Mouse (Mus musculus): ENCODE measurements at regions not wholly inside any gene's neighbourhood (a gene's known extent, or its start where the extent isn't known, plus 50 kb on each side); places are given as distances from the start of the nearest gene placed in this dataset.
A peak's percentile ranks its signal among the peaks of the same experiment; 100 is the strongest.

- peak; percentile 70 for DNase-seq (ENCODE audit: low read depth, low spot score)
Observed at GRCm38 (mm10) chr7:136765026-136765425, 129.4 kb upstream of the Mgmt start.

GRCm38 (mm10) chr7:136767231-136767630 lies 127.2 kb upstream of the Mgmt start:
- no peak for DNase-seq (ENCODE audit: low read depth, low spot score)

DNA sequence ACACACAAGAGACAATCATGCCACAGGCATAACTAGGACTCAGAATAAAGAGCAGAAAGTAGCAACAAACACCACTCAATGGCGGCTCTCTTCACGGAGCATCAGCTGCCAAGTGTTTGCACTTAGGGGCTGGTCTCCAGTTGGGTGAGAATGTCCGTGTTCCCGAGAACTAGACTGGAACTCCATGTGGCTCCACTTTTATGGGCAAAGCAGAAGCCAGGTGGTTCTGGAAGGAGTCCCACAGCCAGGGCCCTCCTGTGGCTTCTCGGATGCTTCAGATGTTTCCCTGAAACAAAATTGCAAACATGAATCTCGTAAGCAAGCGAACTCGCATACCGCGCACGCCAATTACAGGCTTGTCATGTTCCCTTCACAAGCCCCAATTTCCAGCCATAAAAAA lies 113.7 kb upstream of the Mgmt start:
- DNase-seq (ENCODE audit: low read depth, low spot score), result no peak

DNA sequence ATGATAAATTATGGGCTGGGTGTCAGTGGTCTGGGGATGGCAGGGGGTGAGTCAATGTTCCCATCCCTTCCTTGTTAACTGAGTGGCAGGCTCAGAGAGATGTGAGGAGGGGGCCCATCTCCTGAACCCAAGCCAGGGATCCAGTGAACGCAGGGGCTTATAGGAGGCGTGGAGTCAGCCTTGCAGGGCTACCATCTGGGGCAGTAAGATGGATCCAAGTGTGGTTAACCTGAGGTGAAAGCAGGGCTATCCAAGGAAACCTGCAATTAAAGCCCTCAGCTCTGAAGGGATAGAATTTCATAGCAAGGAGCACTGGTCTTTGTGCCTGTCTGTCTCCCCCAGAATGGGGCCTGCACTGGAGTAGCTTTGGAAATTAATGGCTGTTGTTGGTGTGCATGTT lies 103.3 kb upstream of the Mgmt start:
- DNase-seq (ENCODE audit: low read depth, low spot score), result no peak

DNA sequence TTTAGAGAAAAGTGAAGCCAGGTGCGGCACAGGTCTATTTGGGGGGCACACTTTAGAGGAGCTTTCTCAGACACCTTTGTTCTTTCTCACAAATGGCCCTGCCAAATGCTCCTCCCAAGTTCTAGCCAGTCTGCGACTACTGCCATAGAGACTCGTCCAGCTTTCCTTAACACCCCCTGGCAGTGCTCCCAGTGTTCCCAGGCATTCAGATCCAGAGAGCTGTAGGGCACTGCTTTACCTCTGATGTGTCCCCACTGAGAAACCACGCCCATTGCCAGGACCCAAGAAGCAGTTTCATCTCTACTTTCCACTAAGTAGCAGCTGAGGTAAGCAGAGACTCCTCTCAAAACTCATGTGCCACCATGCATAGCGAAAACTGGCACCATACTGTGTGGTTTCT lies 102.3 kb upstream of the Mgmt start:
- DNase-seq (ENCODE audit: low read depth, low spot score), result no peak

- no peak for DNase-seq (ENCODE audit: low read depth, low spot score)
Observed at GRCm38 (mm10) chr7:136796415-136796814, 98.0 kb upstream of the Mgmt start.

DNA sequence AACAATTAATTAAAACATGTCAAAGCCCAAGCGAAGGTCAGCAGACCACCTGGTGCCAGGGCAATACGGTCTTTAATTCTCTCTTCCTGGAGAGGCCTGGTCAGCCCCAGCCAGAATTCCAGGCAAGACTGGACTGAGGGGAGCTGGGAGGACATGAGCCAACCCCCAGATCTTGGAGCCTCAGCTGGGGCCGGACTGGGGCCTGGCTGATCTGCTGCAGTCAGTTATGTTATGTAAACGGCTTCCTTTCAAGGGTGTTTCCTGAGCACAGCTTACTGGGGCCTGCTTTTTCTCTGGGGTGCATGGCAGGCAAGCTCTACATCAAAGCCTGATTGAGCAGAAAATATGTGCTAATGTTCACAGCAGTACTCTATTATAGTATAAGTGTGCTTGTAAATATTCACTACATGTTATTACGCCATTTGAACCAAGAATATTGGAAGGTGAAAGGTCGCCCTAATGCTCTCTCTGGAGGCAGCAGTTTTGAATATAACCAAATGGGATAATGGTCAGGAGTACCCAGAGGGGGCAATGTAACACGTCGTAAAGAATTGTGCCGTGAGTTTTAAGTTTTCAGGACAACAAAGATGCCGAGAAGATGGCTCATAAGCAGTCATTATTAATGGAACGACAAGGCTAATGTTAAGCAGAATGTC lies 96.5 kb upstream of the Mgmt start:
- DNase-seq (ENCODE audit: low read depth, low spot score), result no peak

GRCm38 (mm10) chr7:136798605-136799004 lies 95.8 kb upstream of the Mgmt start:
- DNase-seq (ENCODE audit: low read depth, low spot score), result no peak

- no peak for DNase-seq (ENCODE audit: low read depth, low spot score)
Observed at GRCm38 (mm10) chr7:136807101-136807500, 87.3 kb upstream of the Mgmt start.

- DNase-seq (ENCODE audit: low read depth, low spot score), result peak; percentile 49
Observed at GRCm38 (mm10) chr7:136807968-136808367, 86.4 kb upstream of the Mgmt start.

DNA sequence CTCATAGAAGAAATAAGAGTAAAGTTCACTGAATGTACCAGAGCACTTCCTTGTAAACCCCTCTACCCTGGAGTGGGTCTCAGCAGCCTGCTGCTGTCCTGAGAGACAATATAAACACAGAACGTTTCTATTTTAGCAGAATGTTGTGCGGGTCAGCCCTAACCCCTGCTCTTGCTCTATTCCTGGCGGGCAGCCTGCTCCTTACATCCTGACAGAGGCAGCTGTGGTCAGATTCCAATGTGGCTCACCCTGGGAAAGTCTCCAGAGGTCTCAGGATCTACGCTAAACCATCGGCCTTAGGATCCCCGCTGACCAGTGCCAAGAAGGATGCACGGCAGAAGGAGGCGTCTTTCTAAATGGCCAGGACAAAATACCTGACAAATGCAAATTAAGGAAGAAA lies 84.8 kb upstream of the Mgmt start:
- DNase-seq (ENCODE audit: low read depth, low spot score), result no peak

- peak; percentile 65 for DNase-seq (ENCODE audit: low read depth, low spot score)
Observed at GRCm38 (mm10) chr7:136813691-136814325, 80.6 kb upstream of the Mgmt start.

- DNase-seq (ENCODE audit: low read depth, low spot score), result no peak
Observed at GRCm38 (mm10) chr7:136814751-136815150, 79.7 kb upstream of the Mgmt start.

DNA sequence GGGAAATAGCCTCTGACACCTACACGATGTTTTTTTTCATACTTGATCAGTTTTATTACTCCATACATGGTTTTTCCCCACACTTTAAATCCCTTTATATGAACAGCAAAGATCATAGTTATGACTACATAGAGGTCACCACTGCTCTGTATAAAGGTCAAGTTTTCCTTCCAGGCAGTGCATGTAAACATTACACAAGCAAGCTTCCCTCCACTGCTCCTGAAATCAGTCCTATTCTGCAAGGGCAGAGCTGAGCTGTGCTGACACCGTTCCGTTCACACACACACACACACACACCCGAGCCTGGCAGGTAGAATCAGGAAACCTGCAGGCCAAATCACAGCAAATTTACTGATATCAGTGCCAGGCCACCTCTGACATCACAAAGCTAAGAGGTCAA lies 74.1 kb upstream of the Mgmt start:
- no peak for DNase-seq (ENCODE audit: low read depth, low spot score)

DNA sequence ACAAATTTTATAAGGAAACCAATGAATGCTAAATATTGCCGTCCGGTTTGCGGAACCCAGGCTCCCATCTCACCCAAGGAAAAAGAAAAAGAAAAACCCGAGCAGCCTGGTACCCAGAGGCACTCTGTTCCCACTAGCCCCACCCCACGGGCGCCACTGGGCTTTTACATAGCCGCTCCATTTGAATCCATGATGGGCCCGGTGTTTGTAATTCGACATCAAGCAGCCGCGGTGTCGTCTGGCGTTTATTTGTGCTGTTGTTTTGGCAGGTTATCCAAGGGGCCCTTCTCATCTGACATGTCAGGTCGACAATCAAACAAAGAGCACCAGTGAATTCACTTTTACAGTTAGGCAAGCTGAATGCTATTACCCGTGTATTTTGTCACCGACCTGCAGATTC lies 68.8 kb upstream of the Mgmt start:
- no peak for DNase-seq (ENCODE audit: low read depth, low spot score)

- DNase-seq (ENCODE audit: low read depth, low spot score), result no peak
Observed at GRCm38 (mm10) chr7:136829621-136830313, 64.6 kb upstream of the Mgmt start.

DNA sequence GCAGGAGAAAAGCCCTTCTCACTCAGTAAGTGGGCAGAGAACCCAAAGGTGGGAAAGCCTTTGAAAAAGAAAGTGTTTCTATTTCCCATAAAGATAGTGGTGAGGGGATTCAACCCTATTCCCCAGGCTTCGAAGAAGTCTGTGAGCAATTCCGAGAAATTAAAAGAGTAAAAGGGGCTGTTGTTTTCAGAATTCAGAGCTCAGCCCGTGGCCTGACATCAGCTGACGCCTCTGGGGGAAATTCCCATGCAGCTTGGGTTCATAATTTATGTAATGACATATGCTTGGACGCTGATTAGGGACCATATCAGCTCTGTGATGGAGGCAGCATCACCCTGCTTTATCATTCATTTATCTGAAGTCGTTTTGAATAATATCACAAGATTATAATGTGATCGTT lies 62.0 kb upstream of the Mgmt start:
- DNase-seq (ENCODE audit: low read depth, low spot score), result no peak

DNA sequence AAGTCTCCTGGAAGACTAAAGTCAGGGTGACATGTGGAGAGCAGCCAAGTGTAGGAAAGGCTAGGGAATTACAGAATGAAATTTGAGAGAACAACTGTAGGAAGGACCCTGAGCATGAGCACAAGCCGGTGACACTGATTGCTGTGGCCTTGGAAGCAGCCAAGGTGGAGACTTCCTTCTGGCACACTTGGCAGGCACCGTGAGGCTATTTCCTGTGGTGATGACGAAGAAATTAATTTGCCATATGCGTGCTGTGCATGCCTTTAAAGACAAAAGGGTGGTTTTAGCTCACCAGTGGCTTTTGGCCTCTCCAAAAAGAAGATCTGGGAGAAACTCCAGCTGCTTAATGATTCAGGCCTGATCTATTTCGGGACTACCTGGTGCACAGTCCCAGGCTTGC lies 55.4 kb upstream of the Mgmt start:
- no peak for DNase-seq (ENCODE audit: low read depth, low spot score)

- DNase-seq (ENCODE audit: low read depth, low spot score), result no peak
Observed at GRCm38 (mm10) chr7:136840224-136840623, 54.2 kb upstream of the Mgmt start.

GRCm38 (mm10) chr7:136842751-136843150 lies 51.7 kb upstream of the Mgmt start:
- no peak for DNase-seq (ENCODE audit: low read depth, low spot score)

DNA sequence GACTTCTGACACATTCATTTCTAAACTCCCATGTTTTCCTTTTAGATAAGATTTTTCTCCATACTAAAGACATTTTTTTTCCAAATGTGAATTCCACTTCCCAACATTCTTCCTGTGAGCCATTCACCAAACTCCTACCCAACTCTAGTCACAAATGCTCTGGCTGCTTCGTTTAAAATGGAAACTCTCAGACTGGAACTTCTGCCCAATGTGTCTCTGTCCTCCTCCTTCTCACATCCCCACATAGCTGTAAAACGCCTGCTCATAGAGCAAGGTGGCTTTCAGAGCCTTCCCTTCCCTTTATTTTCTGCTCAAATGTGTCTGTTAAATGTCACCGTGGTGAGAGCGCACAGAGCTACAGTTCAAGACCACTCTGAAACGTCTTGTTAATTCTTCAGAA lies 50.1 kb upstream of the Mgmt start:
- no peak for DNase-seq (ENCODE audit: low read depth, low spot score)
